Mouse (Mus musculus): Measurements from ENCODE around the gene Cnot3. TPM values are rescaled to one million over a fixed set of nuclear protein-coding genes. Genes with fewer than 3 reads are reported as not detected.

Cnot3 gene
- polyA plus RNA-seq, 1 experiment from 2014 or later = 39.2 TPM

Small RNAs within 50 kb of the gene (microRNA-seq; reads per million reads assigned to microRNA genes)
- 3.2 reads per million, percentile 14 among the genes with 10 or more reads in this experiment for gene Mir3572

Other genes with a start within 250 kb of the Cnot3 start
- not detected in 2 replicates for gene Cacng6, start 221.1 kb upstream of the Cnot3 start, polyA plus RNA-seq (2014; fragmentation: Nextera tagmentation; extraction: Ambion mirVana)
- not detected in 2 replicates for gene Tarm1, start 142.6 kb upstream of the Cnot3 start, polyA plus RNA-seq (2014; fragmentation: Nextera tagmentation; extraction: Ambion mirVana)
- gene Oscar, start 29.1 kb upstream of the Cnot3 start, polyA plus RNA-seq (2014; fragmentation: Nextera tagmentation; extraction: Ambion mirVana) = 0.39 and 0.70 TPM in 2 replicates
- 503 and 642 TPM in 2 replicates for gene Ndufa3, start 27.9 kb upstream of the Cnot3 start, polyA plus RNA-seq (2014; fragmentation: Nextera tagmentation; extraction: Ambion mirVana)
- 27.0 and 31.7 TPM in 2 replicates for gene Tfpt, start 15.3 kb upstream of the Cnot3 start, polyA plus RNA-seq (2014; fragmentation: Nextera tagmentation; extraction: Ambion mirVana)
- gene Prpf31, start 15.3 kb upstream of the Cnot3 start, polyA plus RNA-seq (2014; fragmentation: Nextera tagmentation; extraction: Ambion mirVana) = 79.5 and 80.8 TPM in 2 replicates
- 10.5 and 11.7 TPM in 2 replicates for gene Leng1, start 20.6 kb downstream of the Cnot3 start, polyA plus RNA-seq (2014; fragmentation: Nextera tagmentation; extraction: Ambion mirVana)
- gene Tmc4, start 32.3 kb downstream of the Cnot3 start, polyA plus RNA-seq (2014; fragmentation: Nextera tagmentation; extraction: Ambion mirVana) = 3.5 and 4.4 TPM in 2 replicates
- 263 and 275 TPM in 2 replicates for gene Tsen34, start 47.6 kb downstream of the Cnot3 start, polyA plus RNA-seq (2014; fragmentation: Nextera tagmentation; extraction: Ambion mirVana)
- 80.4 and 93.7 TPM in 2 replicates for gene Mboat7, start 48.3 kb downstream of the Cnot3 start, polyA plus RNA-seq (2014; fragmentation: Nextera tagmentation; extraction: Ambion mirVana)
- gene Rps9, start 58.7 kb downstream of the Cnot3 start, polyA plus RNA-seq (2014; fragmentation: Nextera tagmentation; extraction: Ambion mirVana) = 732 and 840 TPM in 2 replicates
- 0.23 and 0.47 TPM in 2 replicates for gene Pirb, start 75.1 kb downstream of the Cnot3 start, polyA plus RNA-seq (2014; fragmentation: Nextera tagmentation; extraction: Ambion mirVana)
- gene Gm15448, start 180.4 kb downstream of the Cnot3 start, polyA plus RNA-seq (2014; fragmentation: Nextera tagmentation; extraction: Ambion mirVana) = not detected in 2 replicates
- gene Pira2, start 199.8 kb downstream of the Cnot3 start, polyA plus RNA-seq (2014; fragmentation: Nextera tagmentation; extraction: Ambion mirVana) = 0.13 TPM in 1 of 2 replicates, not detected in the other